Mouse (Mus musculus) MEL (cell line): ENCODE measurements around the gene Dis3l. TPM values are rescaled to one million over a fixed set of nuclear protein-coding genes. Genes with fewer than 3 reads are reported as not detected.

Experiments
- DNase-seq: peaks from one replicate; pipeline ENCODE4 v3.0.0; 2011; ENCODE audit warnings: low read depth, low spot score
- H3K27ac ChIP-seq: 2 replicates; pipeline ENCODE4 v1.5.1; 2012; ENCODE audit warnings: low read depth, mild to moderate bottlenecking, control low read depth, low read length, moderate library complexity; ENCODE audit not compliant: control insufficient read depth
- H3K27me3 ChIP-seq, 2 experiments: fragments of 150-350 bp in 1 of 2; sonication (generic) in 1 of 2; 2 replicates each; pipeline ENCODE4 v1.6.1; 2012; ENCODE audit warnings: low read length in 2 of 2, mild to moderate bottlenecking in 2 of 2, improper control_type of control experiment in 1 of 2, moderate library complexity in 1 of 2; ENCODE audit not compliant: insufficient read depth in 2 of 2, control insufficient read depth in 1 of 2
- H3K36me3 ChIP-seq, 2 experiments: 2 replicates each; pipeline ENCODE4 v1.6.1; 2012 to 2014; ENCODE audit warnings: low read length in 2 of 2, improper control_type of control experiment in 1 of 2, inconsistent platforms in 1 of 2, mild to moderate bottlenecking in 1 of 2; ENCODE audit not compliant: insufficient read depth in 2 of 2, control insufficient read depth in 1 of 2
- H3K4me1 ChIP-seq, 2 experiments: fragments of 150-350 bp in 1 of 2; sonication (generic) in 1 of 2; 2 replicates each; pipeline ENCODE4 v1.6.1; 2012; ENCODE audit warnings: low read length in 2 of 2, improper control_type of control experiment in 1 of 2, mild to moderate bottlenecking in 1 of 2; ENCODE audit not compliant: insufficient read depth in 2 of 2, control insufficient read depth in 1 of 2
- H3K4me3 ChIP-seq, 2 experiments: fragments of 150-350 bp in 1 of 2; sonication (generic) in 1 of 2; 2 replicates each; pipeline ENCODE4 v1.5.1; 2012; ENCODE audit warnings: low read depth in 2 of 2, low read length in 2 of 2, mild to moderate bottlenecking in 2 of 2, moderate library complexity in 2 of 2, control low read depth in 1 of 2, improper control_type of control experiment in 1 of 2; ENCODE audit not compliant: control insufficient read depth in 1 of 2, insufficient read depth in 1 of 2
- H3K79me2 ChIP-seq: 2 replicates; pipeline ENCODE4 v1.6.1; 2012; ENCODE audit warnings: mild to moderate bottlenecking, low read length, moderate library complexity; ENCODE audit not compliant: control insufficient read depth, poor library complexity, insufficient read depth
- H3K9ac ChIP-seq: 2 replicates; pipeline ENCODE4 v1.6.1; 2012; ENCODE audit warnings: low read depth, mild to moderate bottlenecking, control low read depth, low read length, moderate library complexity; ENCODE audit not compliant: control insufficient read depth, poor library complexity, severe bottlenecking
- H3K9me3 ChIP-seq: fragments of 150-350 bp; sonication (generic); replicated peaks from 2 replicates; pipeline ENCODE4 v1.6.1; 2012; ENCODE audit warnings: mild to moderate bottlenecking, low read length, improper control_type of control experiment, moderate library complexity; ENCODE audit not compliant: insufficient read depth
- CTCF ChIP-seq, 3 experiments: IDR thresholded peaks in 2 of 3; conservative IDR thresholded peaks in 1 of 3; 2 replicates each; pipeline ENCODE4 v1.5.1; 2011 to 2012; ENCODE audit warnings: low read length in 3 of 3, low read depth in 2 of 3, mild to moderate bottlenecking in 2 of 3, improper control_type of control experiment in 1 of 3, inconsistent platforms in 1 of 3, mixed read lengths in 1 of 3, moderate library complexity in 1 of 3; ENCODE audit not compliant: control insufficient read depth in 1 of 3, insufficient read depth in 1 of 3, poor library complexity in 1 of 3, severe bottlenecking in 1 of 3
- ETS1 ChIP-seq: IDR thresholded peaks from 2 replicates; pipeline ENCODE4 v1.6.1; 2012; ENCODE audit warnings: low read depth, mild to moderate bottlenecking, inconsistent platforms, low read length, improper control_type of control experiment, moderate library complexity
- GATA1 ChIP-seq: IDR thresholded peaks from 2 replicates; pipeline ENCODE4 v1.6.1; 2011; ENCODE audit warnings: low read depth, low read length, improper control_type of control experiment
- HCFC1 ChIP-seq: IDR thresholded peaks from 2 replicates; pipeline ENCODE4 v1.6.1; 2012; ENCODE audit warnings: low read depth, mild to moderate bottlenecking, inconsistent platforms, low read length, improper control_type of control experiment, moderate library complexity
- JUND ChIP-seq: IDR thresholded peaks from 2 replicates; pipeline ENCODE4 v1.6.1; 2011; ENCODE audit warnings: low read depth, mild to moderate bottlenecking, improper control_type of control experiment, low read length
- KAT2A ChIP-seq: conservative IDR thresholded peaks from 2 replicates; pipeline ENCODE4 v1.6.1; 2012; ENCODE audit warnings: low read depth, low read length, improper control_type of control experiment, inconsistent platforms
- MAX ChIP-seq: IDR thresholded peaks from 2 replicates; pipeline ENCODE4 v1.6.1; 2011; ENCODE audit warnings: low read length, improper control_type of control experiment
- MAZ ChIP-seq: IDR thresholded peaks from 2 replicates; pipeline ENCODE4 v1.6.1; 2012; ENCODE audit warnings: low read depth, mild to moderate bottlenecking, inconsistent platforms, low read length, improper control_type of control experiment
- MEF2A ChIP-seq: IDR thresholded peaks from 2 replicates; pipeline ENCODE4 v1.6.1; 2014; ENCODE audit warnings: low read depth, mild to moderate bottlenecking, inconsistent platforms, low read length, improper control_type of control experiment; ENCODE audit not compliant: poor library complexity, insufficient replicate concordance, severe bottlenecking; ENCODE audit errors: extremely low read depth
- NELFE ChIP-seq: IDR thresholded peaks from 2 replicates; pipeline ENCODE4 v1.6.1; 2011; ENCODE audit warnings: low read depth, low read length, improper control_type of control experiment
- RAD21 ChIP-seq: IDR thresholded peaks from 2 replicates; pipeline ENCODE4 v1.6.1; 2011; ENCODE audit warnings: mild to moderate bottlenecking, low read depth, low read length, improper control_type of control experiment
- SMC3 ChIP-seq: IDR thresholded peaks from 2 replicates; pipeline ENCODE4 v1.6.1; 2011; ENCODE audit warnings: low read depth, low read length, improper control_type of control experiment
- TAL1 ChIP-seq: IDR thresholded peaks from 2 replicates; pipeline ENCODE4 v1.6.1; 2012; ENCODE audit warnings: mild to moderate bottlenecking, inconsistent platforms, low read length, moderate library complexity, mixed read lengths
- TBP ChIP-seq: IDR thresholded peaks from 2 replicates; pipeline ENCODE4 v1.8.0; 2011; ENCODE audit warnings: low read depth, low read length, improper control_type of control experiment
- TCF12 ChIP-seq: IDR thresholded peaks from 2 replicates; pipeline ENCODE4 v1.6.1; 2014; ENCODE audit warnings: low read depth, mild to moderate bottlenecking, inconsistent platforms, low read length, improper control_type of control experiment, moderate library complexity
- USF2 ChIP-seq, 2 experiments: IDR thresholded peaks; 2 replicates each; pipeline ENCODE4 v1.6.1; 2011 to 2012; ENCODE audit warnings: improper control_type of control experiment in 2 of 2, low read length in 2 of 2, borderline replicate concordance in 1 of 2, inconsistent platforms in 1 of 2, low read depth in 1 of 2, mild to moderate bottlenecking in 1 of 2; ENCODE audit not compliant: insufficient read depth in 1 of 2
- ZMIZ1 ChIP-seq: IDR thresholded peaks from 2 replicates; pipeline ENCODE4 v1.6.1; 2012; ENCODE audit warnings: low read depth, mild to moderate bottlenecking, inconsistent platforms, low read length, improper control_type of control experiment, moderate library complexity
- polyA plus RNA-seq, 2 experiments: library from polyadenylated mRNA; stranded (reverse) in 1 of 2; unstranded in 1 of 2; fragments of >175 nt in 1 of 2; fragments of >200 nt in 1 of 2; gene quantifications; 2 replicates each; pipeline versions ENCODE4 v1.2.1 to v1.2.4; 2012; ENCODE audit warnings: low replicate concordance in 2 of 2, low read depth in 1 of 2; ENCODE audit not compliant: insufficient read length in 2 of 2, insufficient read depth in 1 of 2, missing spikeins in 1 of 2
- total RNA-seq: library from RNA; depleted of rRNA; stranded (reverse); fragments of 300-350 nt; gene quantifications from 2 replicates; pipeline ENCODE4 v1.2.3, GENCODE M21; 2012

Gene Dis3l
- total and polyA plus RNA-seq, 3 experiments = 13.1 to 14.0 TPM; not detected in 1

- Histone ChIP-seq H3K9me3 (no peaks in the 10 kb centered on the region), H3K4me1 (no peaks in the 10 kb centered on the region), H3K4me3 (no peak overlapping the region), H3K27ac (no peak overlapping the region), H3K36me3 (no peaks in the 10 kb centered on the region; a peak in 2 of 4 replicates), H3K27me3 (no peaks in the 10 kb centered on the region), H3K79me2 (no peaks in the 10 kb centered on the region), H3K9ac (no peak overlapping the region)
- no peak for TF ChIP-seq GATA1
- no peak for DNase-seq
These were observed 26.4 kb downstream of the Dis3l start for GRCm38 (mm10) chr9:64314696-64315095.

- peak; percentile 35 for DNase-seq
- Histone ChIP-seq H3K79me2 (no peaks in the 10 kb centered on the region), H3K9me3 (no peaks in the 10 kb centered on the region), H3K27ac (no peak overlapping the region), H3K36me3 (no peaks in the 10 kb centered on the region; a peak in 2 of 4 replicates), H3K4me1 (no peaks in the 10 kb centered on the region), H3K9ac (no peak overlapping the region), H3K4me3 (no peak overlapping the region), H3K27me3 (no peaks in the 10 kb centered on the region)
- no peak for TF ChIP-seq TBP
- TF ChIP-seq RAD21 = peak; percentile 43
- no peak for TF ChIP-seq ETS1
- TF ChIP-seq JUND = no peak
- no peak for TF ChIP-seq USF2 (IDR thresholded peaks at IDR 0.05; ENCODE audit: borderline replicate concordance in 1 of 2, insufficient read depth in 1 of 2, low read depth in 1 of 2, low read length in 2 of 2)
- TF ChIP-seq CTCF (IDR thresholded peaks at IDR 0.05 in 2 of 3, conservative IDR thresholded peaks at IDR 0.05 in 1 of 3; ENCODE audit: control insufficient read depth in 1 of 3, insufficient read depth in 1 of 3, low read depth in 2 of 3, low read length in 3 of 3, poor library complexity in 1 of 3, severe bottlenecking in 1 of 3) = peak; percentile 33 to 58 (median 57); a peak in 5 of 6 replicates
- TF ChIP-seq KAT2A = no peak
- no peak for TF ChIP-seq MAX
- no peak for TF ChIP-seq NELFE
- TF ChIP-seq SMC3 = peak; percentile 42
These were observed 29.0 kb downstream of the Dis3l start for GRCm38 (mm10) chr9:64312128-64312527.

- no peaks in the 10 kb centered on the region for H3K79me2 ChIP-seq
- TF ChIP-seq SMC3 (no peak), CTCF (IDR thresholded peaks at IDR 0.05 in 2 of 3, conservative IDR thresholded peaks at IDR 0.05 in 1 of 3; ENCODE audit: control insufficient read depth in 1 of 3, insufficient read depth in 1 of 3, low read depth in 2 of 3, low read length in 3 of 3, poor library complexity in 1 of 3, severe bottlenecking in 1 of 3) (peak in 1 of 3 experiments; percentile 16; a peak in 2 of 6 replicates), ZMIZ1 (no peak), TAL1 (no peak), MAZ (no peak), MEF2A (no peak), TCF12 (no peak), HCFC1 (no peak)
- peaks cover 0 to 6% of the 10 kb centered on the region in 2 experiments; a peak in 3 of 4 replicates for H3K36me3 ChIP-seq
- no peak overlapping the region for H3K4me3 ChIP-seq
- H3K27ac ChIP-seq = no peak overlapping the region
- DNase-seq = no peak
- no peaks in the 10 kb centered on the region for H3K27me3 ChIP-seq
- no peaks in the 10 kb centered on the region for H3K9me3 ChIP-seq
- 0 out of 4 replicates have a peak, but pooled peaks cover 0 to 3% of the 10 kb centered on the region in 2 experiments for H3K4me1 ChIP-seq
- no peak overlapping the region for H3K9ac ChIP-seq
These were observed 29.9 kb downstream of the Dis3l start for GRCm38 (mm10) chr9:64310996-64311785.
